Mouse (Mus musculus) layer of hippocampus, adult 2 months (tissue): ENCODE measurements at regions not wholly inside any gene's neighbourhood (a gene's known extent, or its start where the extent isn't known, plus 50 kb on each side); places are given as distances from the start of the nearest gene placed in this dataset.
A peak's percentile ranks its signal among the peaks of the same experiment; 100 is the strongest.
"Not testable (repeated sequence)": the region's sequence is repeated elsewhere in the genome, so short reads cannot be mapped to it uniquely, and the experiment has no call there.

ENCODE experiments used
- DNase-seq, 2 experiments: peaks; one replicate each; pipeline ENCODE4 v3.0.0; 2022; ENCODE audit warnings: low spot score in 2 of 2
- H3K27ac ChIP-seq: fragments of 200-600 bp; 2 replicates; pipeline ENCODE4 v1.8.1; 2022
- H3K4me3 ChIP-seq: fragments of 200-600 bp; 2 replicates; pipeline ENCODE4 v1.8.1; 2022; ENCODE audit warnings: mild to moderate bottlenecking
- CTCF ChIP-seq: fragments of 200-600 bp; conservative IDR thresholded peaks from 2 replicates; pipeline ENCODE4 v1.8.1; 2022; ENCODE audit warnings: antibody characterized with exemption, mild to moderate bottlenecking, moderate library complexity

DNA sequence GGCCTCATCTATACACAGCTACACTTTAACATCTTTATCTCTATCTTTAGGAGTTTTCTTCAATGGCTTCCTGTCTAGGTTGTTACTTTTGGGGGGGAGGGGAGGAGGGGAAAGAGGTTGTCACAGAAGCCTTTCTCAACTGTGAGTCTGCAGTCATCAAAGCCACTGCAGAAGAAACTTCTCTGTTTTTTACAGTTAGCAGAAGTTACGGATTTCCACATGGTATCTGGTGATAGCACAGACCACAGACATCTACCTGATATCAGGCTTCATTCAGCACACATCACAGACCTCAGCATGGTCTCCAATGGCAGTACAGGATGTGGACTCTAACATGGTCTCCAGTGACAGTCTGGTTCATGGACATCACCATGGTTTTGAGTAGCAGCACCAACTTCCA is 234.8 kb upstream of the Adarb2 start:
- TF ChIP-seq CTCF = no peak
- DNase-seq = no peak

DNA sequence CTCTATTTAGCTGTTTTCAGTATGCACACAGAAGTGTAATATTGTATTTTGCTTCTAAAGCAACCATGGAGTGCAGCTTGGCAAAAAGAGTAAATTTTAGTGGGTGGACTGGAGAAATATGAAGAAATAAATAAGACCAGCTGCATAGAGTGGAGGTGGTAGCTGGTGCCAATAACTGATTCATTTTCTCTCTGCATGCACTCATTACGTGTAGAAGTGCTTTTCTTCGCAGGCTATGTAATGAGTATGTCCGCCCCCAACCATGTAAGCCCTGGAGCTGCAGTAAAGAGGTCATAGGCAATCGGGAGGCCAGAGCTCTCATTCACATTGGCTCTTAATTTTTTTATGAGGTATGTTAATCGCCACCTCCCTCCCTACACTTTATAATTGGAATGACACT is 208.5 kb upstream of the Adarb2 start:
- Histone ChIP-seq H3K27ac (no peak overlapping the region), H3K4me3 (no peak overlapping the region)
- TF ChIP-seq CTCF = no peak
- DNase-seq = peak in 1 of 2 experiments; percentile 50

More for the DNA sequence above, 234.8 kb upstream of the Adarb2 start:
- H3K4me3 ChIP-seq = no peak overlapping the region
- no peak overlapping the region for H3K27ac ChIP-seq

DNA sequence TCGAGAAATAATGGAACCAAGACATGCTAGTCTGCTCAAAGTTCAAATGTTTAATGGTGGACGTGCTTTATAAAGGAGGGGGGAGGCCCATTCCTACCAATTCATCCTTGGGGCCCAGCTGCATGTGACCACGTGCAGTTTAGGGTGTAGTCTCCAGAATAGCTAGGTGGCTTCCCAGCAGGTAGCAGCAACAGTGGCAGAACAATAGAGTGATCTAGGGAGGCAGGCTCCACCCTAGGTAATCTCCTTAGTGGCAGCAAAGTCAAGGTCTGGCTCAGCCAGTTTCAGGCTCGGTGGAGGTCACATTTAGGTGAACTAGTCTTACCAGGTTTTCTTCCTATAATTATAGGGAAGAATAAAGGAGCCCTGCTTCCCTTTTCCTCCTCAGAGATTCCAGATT is 172.6 kb upstream of the Adarb2 start:
- not testable (repeated sequence) for H3K4me3 ChIP-seq, DNase-seq, H3K27ac ChIP-seq

DNA sequence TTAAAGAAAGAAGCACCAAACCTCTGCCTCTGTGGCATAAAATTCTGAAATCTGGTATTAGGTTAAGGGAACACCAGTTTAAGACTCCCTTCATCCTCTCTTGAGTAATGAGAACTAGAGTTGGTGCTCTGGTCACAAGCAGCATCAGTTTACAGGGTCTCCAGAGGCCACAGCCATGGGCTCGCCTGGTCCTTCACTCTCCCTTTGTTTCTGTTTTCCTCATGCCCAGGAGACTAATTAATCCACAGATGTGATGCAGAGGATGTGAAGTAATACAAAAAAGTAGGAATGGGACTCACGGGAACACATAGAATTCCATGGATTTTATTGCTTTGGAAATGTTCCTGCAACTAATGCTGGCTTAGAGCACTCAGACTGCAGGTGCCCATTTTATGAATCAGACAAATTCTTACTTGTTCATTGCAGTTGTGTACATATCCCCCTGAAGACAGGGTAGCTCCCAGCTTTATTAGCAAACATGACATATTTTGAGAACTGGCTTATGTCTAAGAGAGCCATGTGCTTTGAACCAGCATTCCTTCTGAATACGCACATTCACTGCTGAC is 151.7 kb upstream of the Adarb2 start:
- TF ChIP-seq CTCF = no peak
- DNase-seq = no peak
- Histone ChIP-seq H3K4me3 (no peak overlapping the region), H3K27ac (no peak overlapping the region)

DNA sequence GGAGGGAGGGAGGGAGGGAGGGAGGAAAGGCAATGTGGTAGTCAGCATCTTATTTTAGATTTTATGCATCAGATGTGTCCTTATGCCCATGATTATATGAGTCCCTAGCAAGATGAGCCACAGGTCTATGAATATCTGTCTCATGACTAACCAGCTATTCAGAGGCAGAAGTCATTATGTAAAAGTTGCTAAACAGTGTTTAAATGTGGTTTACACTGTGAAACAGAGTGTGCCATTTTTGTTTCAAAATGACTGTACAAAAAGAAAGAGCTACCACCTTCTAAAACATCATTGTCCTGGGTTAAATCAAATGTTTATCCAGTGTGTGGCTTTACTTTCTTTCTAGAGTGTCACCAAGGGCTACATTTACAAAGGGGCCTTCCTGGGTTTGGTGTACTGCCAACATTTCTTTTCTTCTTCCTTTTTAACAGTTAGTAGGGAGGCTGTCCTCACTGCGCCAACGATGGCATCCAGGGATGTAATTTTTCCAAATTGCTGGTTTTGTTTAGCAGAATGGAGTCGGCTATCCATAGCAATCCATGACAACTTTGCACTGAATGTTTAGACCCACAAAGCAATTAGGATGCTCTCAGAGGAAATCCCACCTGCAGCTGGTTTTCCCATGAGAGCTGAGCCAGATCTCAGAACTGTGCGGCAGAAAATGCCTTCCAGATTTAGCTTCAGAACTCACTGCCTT is 146.4 kb upstream of the Adarb2 start:
- DNase-seq = no peak
- no peak for TF ChIP-seq CTCF
- Histone ChIP-seq H3K27ac (no peak overlapping the region), H3K4me3 (no peak overlapping the region)

DNA sequence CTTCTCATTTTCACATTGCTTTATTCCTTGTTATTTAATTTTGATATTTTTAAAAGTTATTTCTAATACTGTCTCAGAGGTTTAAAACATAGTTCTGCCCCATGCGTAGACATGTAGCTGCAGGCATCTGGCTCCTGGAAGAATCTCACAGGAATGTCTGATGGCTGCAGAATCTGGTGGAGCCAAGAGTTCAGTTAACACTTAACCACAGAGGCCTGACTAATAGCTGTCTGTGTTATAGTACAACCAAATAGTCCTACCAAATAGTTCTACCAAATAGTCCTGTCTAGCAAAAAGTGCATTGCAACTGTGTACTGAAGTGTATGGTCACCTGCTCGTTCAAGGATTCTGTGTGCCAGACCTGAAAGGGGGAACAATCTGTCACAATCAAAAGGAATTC is 115.5 kb upstream of the Adarb2 start:
- H3K27ac ChIP-seq = no peak overlapping the region
- no peak for TF ChIP-seq CTCF
- no peak overlapping the region for H3K4me3 ChIP-seq
- DNase-seq = no peak

DNA sequence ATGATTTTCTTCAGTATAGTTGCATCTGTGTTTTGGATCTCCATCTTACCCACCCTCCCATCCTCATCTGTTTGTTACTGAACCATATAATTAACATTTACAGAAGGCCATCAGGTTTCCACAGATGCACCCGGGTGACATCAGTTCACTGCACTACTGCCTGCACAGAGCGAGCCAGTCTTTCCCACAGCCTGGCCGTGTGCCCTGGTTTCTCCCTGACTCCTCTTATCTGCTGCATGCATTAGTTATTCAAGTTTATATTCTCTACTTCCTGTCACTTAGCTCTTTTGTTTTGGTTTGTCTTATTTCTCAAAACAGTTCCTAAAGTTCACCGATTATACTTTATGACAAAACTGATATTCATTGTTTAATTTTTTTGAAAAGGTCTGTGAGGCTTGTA is 113.1 kb upstream of the Adarb2 start:
- Histone ChIP-seq H3K4me3 (no peak overlapping the region), H3K27ac (no peak overlapping the region)
- no peak for DNase-seq
- TF ChIP-seq CTCF = no peak

DNA sequence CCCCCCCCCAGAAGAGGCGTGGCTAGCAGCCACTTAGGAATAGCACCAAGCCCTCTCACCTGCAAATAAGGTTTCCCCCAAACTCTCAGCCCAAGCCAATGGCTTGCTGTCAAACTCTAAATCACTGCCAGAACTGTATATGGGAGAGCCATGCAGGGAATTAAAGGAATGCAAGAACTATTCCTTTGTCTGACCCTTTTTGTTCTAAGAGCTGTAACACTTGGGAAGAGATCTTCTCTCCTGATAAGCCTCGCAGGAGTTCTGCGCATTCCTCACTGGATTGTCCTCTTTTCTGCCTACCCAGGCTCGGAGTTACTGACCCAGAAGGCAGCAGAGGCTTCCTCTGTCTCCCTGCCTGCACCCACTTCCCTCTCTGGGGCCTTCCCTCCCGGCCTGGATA is 94.0 kb upstream of the Adarb2 start:
- Histone ChIP-seq H3K4me3 (no peak overlapping the region), H3K27ac (no peak overlapping the region)
- DNase-seq = no peak
- TF ChIP-seq CTCF = no peak

DNA sequence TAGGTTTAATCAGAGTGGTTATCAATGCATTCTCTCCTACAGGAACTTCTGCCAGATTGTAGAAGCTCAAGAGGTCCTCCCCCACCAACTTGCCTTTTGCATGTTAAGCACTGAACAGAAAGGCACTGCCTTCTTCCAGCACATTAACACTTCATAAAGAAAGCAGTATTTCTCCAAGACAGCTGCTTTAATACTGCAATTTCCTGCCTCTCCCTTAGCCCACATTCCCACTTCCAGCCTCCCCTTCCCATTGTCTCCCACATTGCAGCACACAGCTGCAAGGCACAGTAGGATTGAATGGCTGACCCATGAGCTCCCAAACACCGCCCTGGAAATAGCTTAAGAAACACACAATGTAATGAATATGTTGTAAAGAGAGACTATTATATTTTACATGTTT is 89.7 kb upstream of the Adarb2 start:
- TF ChIP-seq CTCF = no peak
- Histone ChIP-seq H3K4me3 (no peak overlapping the region), H3K27ac (no peak overlapping the region)
- DNase-seq = no peak

DNA sequence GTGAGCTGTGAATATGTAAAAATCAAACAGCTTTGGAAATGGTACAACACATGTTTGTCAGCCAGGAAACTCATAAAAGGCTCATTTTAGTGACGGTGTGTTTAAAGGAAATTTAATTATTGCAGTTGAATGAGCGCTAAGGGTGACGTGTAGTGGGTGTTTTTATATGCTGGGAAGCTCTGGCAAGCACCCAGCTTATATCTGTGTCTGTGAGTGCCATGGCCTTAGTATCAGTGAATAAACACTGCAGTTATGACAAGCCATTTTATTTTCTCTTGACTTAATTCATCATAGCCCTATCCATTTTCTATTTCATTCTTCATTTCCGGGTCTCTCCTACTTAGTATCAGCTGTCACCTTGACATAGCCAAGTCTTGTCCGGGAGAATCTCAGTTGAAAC is 83.7 kb upstream of the Adarb2 start:
- no peak for TF ChIP-seq CTCF
- DNase-seq = no peak
- H3K4me3 ChIP-seq = no peak overlapping the region
- no peak overlapping the region for H3K27ac ChIP-seq

DNA sequence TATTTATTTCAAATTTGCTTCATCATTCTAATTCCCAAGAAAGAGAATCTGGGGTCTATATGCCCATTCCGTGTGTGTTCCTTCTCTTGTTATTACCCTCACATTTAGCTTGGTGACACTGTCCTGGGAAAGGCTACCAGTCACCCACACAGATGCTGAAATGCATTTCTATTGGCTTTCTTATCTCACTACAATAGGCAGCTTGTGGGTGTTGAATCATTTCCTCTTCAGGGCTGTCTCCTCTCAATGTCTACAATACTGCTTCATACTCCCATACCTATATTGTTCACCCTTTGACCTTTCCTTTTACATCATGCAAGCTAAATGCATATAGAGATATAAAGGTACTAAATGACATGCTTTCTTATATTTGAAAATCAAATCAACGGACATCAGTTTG is 82.7 kb upstream of the Adarb2 start:
- H3K27ac ChIP-seq = no peak overlapping the region
- TF ChIP-seq CTCF = no peak
- no peak overlapping the region for H3K4me3 ChIP-seq
- DNase-seq = no peak

DNA sequence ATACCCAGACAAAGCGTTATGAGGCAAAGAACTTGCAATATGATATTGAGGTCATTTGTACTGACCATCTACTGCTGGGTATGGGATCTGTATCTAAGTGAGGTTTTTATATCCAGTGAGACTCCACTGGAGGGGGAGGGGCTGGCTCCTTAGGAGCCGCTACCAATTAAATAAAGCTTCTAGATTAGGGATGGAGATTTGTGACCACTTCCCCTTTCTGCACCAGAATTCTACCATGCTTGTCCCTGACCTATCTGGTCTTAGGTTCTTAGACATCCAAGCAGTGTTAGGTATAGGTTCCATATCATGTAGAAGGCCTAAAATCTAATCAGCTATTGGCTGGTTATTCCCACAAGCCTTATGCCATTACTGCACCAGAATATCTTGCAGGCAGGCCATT is 67.9 kb upstream of the Adarb2 start:
- no peak for TF ChIP-seq CTCF
- H3K4me3 ChIP-seq = no peak overlapping the region
- no peak for DNase-seq
- no peak overlapping the region for H3K27ac ChIP-seq

DNA sequence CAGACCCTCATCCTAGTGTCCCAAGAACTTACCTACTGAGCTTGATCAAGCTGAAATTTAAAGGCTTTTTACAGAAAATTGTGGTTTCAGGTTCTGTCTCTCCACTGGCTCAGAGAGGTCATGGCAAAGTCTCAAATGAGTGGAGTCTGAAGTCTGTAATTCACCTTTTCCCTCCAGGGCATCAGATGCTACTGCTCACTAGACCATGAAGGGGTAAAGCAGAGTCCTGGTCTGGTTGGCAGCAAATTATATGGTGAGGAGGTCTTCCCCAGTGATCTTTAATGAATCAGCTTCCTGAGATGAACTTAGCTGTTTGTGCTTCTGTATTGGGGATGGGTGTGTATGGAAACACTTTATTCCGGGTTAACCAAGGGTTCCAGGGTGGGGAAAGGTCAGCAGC is 63.3 kb upstream of the Adarb2 start:
- no peak for TF ChIP-seq CTCF
- DNase-seq = no peak
- Histone ChIP-seq H3K4me3 (no peak overlapping the region), H3K27ac (no peak overlapping the region)

DNA sequence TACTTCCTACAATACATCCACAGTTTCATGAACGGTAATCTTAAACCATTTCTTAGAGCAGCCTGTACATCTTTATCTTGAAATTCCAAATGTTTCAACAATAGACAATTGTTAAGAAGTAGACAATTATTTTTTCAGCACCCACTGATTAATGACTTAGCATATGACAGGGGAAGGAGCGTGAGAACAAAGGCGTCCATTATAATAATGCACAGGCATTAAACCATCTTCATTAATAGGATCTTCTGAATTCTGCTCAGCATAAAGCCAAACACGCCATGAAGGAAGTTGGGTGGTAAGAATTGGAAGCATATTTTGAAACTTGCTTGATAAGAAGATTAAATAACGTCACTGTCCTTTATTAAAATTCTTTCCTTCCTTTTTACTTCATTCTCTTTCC is 50.5 kb upstream of the Adarb2 start:
- no peak for DNase-seq
- Histone ChIP-seq H3K4me3 (no peak overlapping the region), H3K27ac (no peak overlapping the region)
- no peak for TF ChIP-seq CTCF
